Mouse (Mus musculus) intestine, embryonic 14.5 days (tissue): ENCODE measurements around the gene Usp44. TPM values are rescaled to one million over a fixed set of nuclear protein-coding genes. Genes with fewer than 3 reads are reported as not detected.

ENCODE experiments used
- ATAC-seq: fragments of 200-750 bp; cut with Nextera tagmentation; replicated peaks from 2 replicates; pipeline ENCODE4 v1.8.0; 2017; ENCODE audit warnings: low read depth, moderate number of reproducible peaks, moderate TSS enrichment, moderate library complexity; ENCODE audit not compliant: low FRiP score, low TSS enrichment
- DNase-seq: peaks from one replicate; pipeline ENCODE4 v3.0.0-alpha.2; 2018; ENCODE audit warnings: low spot score
- H3K27ac ChIP-seq: fragments of 300-500 bp; sonication (generic); 2 replicates; pipeline ENCODE4 v1.5.1; 2014; ENCODE audit warnings: low read depth, mild to moderate bottlenecking, control low read depth
- H3K27me3 ChIP-seq: fragments of 300-500 bp; sonication (generic); replicated peaks from 2 replicates; pipeline ENCODE4 v1.6.1; 2014; ENCODE audit warnings: low read length, control low read depth; ENCODE audit not compliant: control insufficient read depth, insufficient read depth
- H3K36me3 ChIP-seq: fragments of 300-500 bp; sonication (generic); 2 replicates; pipeline ENCODE4 v1.6.1; 2014; ENCODE audit warnings: low read length, control low read depth; ENCODE audit not compliant: control insufficient read depth, insufficient read depth
- H3K4me1 ChIP-seq: fragments of 300-500 bp; sonication (generic); replicated peaks from 2 replicates; pipeline ENCODE4 v1.6.1; 2014; ENCODE audit warnings: low read length, control low read depth, mixed read lengths; ENCODE audit not compliant: control insufficient read depth, insufficient read depth
- H3K4me2 ChIP-seq: fragments of 300-500 bp; sonication (generic); 2 replicates; pipeline ENCODE4 v1.6.1; 2014; ENCODE audit warnings: low read length
- H3K4me3 ChIP-seq: fragments of 300-500 bp; sonication (generic); 2 replicates; pipeline ENCODE4 v1.5.1; 2014; ENCODE audit warnings: low read depth, low read length, control low read depth, mixed read lengths
- H3K9ac ChIP-seq: fragments of 300-500 bp; sonication (generic); 2 replicates; pipeline ENCODE4 v1.6.1; 2014; ENCODE audit warnings: mild to moderate bottlenecking, low read length
- H3K9me3 ChIP-seq: fragments of 300-500 bp; sonication (generic); 2 replicates; pipeline ENCODE4 v1.6.1; 2016; ENCODE audit warnings: low read length, control low read depth; ENCODE audit not compliant: control insufficient read depth
- WGBS: fragments of 180-500 bp; shearing (Covaris S2); extraction: QIAGEN DNeasy Blood & Tissue Kit; methylation state at CpG from one replicate; pipeline ENCODE4 v1.1.7; 2014; 5-methylcytosine and 5-hydroxymethylcytosine counted together
- polyA plus RNA-seq: library from polyadenylated mRNA; unstranded; fragments of >200 nt; fragmentation: Nextera tagmentation; extraction: Ambion mirVana; gene quantifications from 2 replicates; pipeline ENCODE4 v1.2.1, GENCODE M21; 2014

Gene Usp44
- polyA plus RNA-seq, 1 experiment from 2014 or later: 0.38 TPM

DNA sequence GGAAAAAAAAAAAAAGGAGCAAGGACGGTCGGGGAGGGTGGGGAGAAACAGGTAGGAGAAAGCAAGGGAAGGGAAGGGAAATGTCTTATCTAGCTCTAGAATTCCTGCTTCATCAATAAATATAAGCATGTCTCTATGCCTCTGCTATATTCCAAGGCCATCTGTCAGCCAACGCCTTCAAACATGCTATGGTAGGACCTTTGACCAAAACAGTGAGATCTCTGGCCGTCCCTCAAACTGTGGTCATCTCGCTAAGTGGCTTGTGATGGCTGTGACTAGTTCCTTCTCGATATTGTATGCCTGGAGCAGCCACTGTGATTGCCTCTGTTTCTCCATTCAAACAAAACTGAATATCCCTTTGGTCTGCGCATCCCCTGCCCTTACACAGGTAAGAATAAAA is 19.3 kb upstream of the Usp44 start:
- H3K4me3 ChIP-seq: no peak overlapping the region
- ATAC-seq: no peak
- no peaks in the 10 kb centered on the region for H3K27me3 ChIP-seq
- H3K4me2 ChIP-seq: no peak overlapping the region
- no peaks in the 10 kb centered on the region for H3K36me3 ChIP-seq
- no peaks in the 10 kb centered on the region for H3K9me3 ChIP-seq
- H3K9ac ChIP-seq: no peak overlapping the region
- no peak overlapping the region for H3K27ac ChIP-seq
- 80% methylated on average over 7 of the region's 7 CpGs for WGBS
- no peaks in the 10 kb centered on the region for H3K4me1 ChIP-seq
- no peak for DNase-seq

DNA sequence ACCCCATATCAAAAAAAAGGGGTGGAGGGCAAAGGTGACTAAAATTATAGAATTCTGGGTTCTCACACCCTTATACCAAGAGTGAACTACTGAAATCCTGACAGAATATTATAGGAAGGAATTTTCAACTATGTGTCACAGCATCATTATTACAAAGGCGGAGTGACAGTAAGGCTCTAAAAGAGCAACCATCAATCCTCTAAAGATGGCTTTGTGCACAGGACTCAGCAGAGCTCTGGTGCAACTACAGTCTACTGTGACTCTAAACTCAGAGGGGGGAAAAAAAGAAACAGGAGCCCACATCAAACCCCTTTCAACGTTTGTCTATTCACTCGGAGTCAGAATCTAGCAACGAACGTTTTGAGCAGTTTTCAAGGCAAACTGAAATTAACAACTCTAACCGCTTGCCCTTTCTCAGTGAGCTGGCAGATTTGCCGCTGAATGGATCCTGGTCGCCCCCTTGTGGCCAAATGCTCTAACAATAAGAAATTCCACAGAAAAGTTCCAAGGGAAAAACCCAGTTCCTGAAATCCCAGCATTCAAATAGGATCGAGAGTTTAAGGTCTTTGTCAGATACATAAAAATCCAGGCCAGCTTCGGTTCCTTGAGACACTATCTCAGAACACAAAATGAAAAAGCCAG is 18.5 kb upstream of the Usp44 start:
- H3K4me1 ChIP-seq: no peaks in the 10 kb centered on the region
- peak overlapping the region; percentile 33; the same call in 1 of the 2 replicates for H3K4me2 ChIP-seq
- no peak overlapping the region for H3K9ac ChIP-seq
- no peaks in the 10 kb centered on the region for H3K9me3 ChIP-seq
- H3K27ac ChIP-seq: no peak overlapping the region
- no peak overlapping the region for H3K4me3 ChIP-seq
- no peaks in the 10 kb centered on the region for H3K36me3 ChIP-seq
- no peaks in the 10 kb centered on the region for H3K27me3 ChIP-seq
- ATAC-seq (no peak), DNase-seq (peak; percentile 94)
- WGBS: 19% methylated on average over 10 of the region's 10 CpGs

DNA sequence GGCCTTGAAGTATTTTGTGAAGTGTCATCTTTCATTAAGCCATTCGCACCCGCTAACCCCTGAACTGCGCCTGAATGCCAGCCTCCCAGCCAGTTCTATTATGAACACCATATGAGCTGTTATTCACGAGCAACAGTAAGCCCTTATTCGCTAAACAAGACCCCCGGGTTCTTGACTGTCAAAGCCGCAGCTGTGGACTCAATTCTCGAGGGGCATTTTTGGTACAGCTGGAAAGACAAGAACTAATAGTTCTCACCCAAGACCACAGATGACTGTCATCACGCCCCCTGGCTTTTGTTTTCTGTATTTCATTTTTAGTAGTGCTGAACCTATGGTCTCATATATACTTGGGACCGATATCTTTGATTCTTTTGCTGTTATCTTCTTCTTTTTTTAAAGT is 17.6 kb upstream of the Usp44 start:
- WGBS: 76% methylated on average over 10 of the region's 10 CpGs
- ATAC-seq: no peak
- Histone ChIP-seq H3K4me3 (no peak overlapping the region), H3K9ac (no peak overlapping the region), H3K36me3 (no peaks in the 10 kb centered on the region), H3K4me1 (no peaks in the 10 kb centered on the region), H3K27ac (no peak overlapping the region), H3K9me3 (no peaks in the 10 kb centered on the region), H3K4me2 (no peak overlapping the region), H3K27me3 (no peaks in the 10 kb centered on the region)
- no peak for DNase-seq

DNA sequence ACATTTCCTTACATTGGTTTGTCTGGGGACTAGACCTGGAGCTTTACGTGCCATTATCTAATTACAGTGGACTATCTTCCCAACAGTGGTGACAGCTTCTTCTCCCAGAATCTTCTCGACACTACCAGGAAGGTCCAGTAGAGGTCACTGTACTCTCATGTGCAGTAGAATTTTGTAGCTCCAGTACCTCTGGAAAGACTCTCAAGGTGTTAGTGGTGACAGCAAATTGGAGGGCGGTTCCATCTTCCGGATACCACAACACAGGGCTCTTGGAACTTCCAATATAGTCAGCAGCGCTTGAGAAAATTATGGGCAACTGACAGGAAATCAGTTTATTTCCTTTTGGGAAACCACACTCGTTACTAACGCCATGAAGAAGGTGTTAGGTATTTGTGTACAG is 12.7 kb upstream of the Usp44 start:
- Histone ChIP-seq H3K4me2 (no peak overlapping the region), H3K4me1 (no peaks in the 10 kb centered on the region; the same call in 1 of the 2 replicates), H3K4me3 (no peak overlapping the region), H3K36me3 (no peaks in the 10 kb centered on the region), H3K27ac (no peak overlapping the region), H3K9ac (no peak overlapping the region), H3K27me3 (0 out of 2 replicates have a peak, but pooled peaks cover 5% of the 10 kb centered on the region), H3K9me3 (no peaks in the 10 kb centered on the region)
- ATAC-seq (no peak), DNase-seq (peak; percentile 85)
- 29% methylated on average over 7 of the region's 7 CpGs for WGBS

DNA sequence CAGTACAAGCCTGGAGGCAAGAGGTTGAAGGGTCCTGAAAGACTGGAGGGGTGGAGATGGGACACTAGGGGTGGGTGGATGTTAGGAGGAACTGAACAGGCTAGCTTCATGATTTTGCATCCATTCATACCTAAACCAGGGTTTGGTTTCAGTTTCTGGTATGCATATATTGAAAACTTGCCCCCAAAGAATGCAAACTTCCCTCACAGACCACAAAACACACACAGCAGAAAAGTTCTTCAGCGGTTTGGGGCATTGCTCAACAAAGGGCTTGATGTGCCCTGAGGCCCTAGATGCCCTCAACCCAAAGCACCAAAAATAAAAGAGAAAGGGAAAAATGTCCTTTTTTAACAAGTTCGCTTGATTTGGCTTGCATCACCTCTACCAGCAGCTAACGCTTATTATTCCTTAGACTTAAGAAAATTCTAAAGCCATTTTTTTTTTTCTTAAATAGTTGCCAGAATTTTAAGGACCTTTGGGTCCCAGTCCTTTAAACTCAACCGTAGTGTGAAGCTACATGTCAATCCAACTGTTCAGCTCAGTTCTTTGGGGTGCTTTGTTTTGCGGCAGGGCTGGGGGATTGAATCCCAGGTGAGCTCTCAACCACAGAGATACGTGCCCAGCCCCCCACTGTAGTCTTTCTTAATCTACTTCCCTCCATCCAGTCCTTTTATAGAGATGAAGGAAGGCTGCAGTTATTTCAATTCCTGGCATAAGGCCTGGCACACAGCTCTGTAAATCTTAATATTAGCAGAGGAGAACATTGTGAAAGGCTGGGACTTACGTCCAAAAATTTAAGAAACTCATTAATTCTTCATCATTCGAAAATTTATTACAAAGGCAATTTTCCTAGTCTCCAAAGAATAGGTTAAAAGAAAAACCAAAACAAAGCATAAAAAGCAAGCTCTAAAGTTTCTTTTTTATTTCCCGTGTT is 1.2 kb upstream of the Usp44 start:
- Histone ChIP-seq H3K4me3 (no peak overlapping the region), H3K4me1 (peaks cover 4% of the 10 kb centered on the region; the same call in 1 of the 2 replicates), H3K36me3 (no peaks in the 10 kb centered on the region), H3K4me2 (no peak overlapping the region), H3K9ac (no peak overlapping the region), H3K27me3 (peaks cover 58% of the 10 kb centered on the region), H3K9me3 (no peaks in the 10 kb centered on the region), H3K27ac (no peak overlapping the region)
- no peak for DNase-seq
- WGBS: 46% methylated on average over 9 of the region's 9 CpGs
- ATAC-seq: no peak

DNA sequence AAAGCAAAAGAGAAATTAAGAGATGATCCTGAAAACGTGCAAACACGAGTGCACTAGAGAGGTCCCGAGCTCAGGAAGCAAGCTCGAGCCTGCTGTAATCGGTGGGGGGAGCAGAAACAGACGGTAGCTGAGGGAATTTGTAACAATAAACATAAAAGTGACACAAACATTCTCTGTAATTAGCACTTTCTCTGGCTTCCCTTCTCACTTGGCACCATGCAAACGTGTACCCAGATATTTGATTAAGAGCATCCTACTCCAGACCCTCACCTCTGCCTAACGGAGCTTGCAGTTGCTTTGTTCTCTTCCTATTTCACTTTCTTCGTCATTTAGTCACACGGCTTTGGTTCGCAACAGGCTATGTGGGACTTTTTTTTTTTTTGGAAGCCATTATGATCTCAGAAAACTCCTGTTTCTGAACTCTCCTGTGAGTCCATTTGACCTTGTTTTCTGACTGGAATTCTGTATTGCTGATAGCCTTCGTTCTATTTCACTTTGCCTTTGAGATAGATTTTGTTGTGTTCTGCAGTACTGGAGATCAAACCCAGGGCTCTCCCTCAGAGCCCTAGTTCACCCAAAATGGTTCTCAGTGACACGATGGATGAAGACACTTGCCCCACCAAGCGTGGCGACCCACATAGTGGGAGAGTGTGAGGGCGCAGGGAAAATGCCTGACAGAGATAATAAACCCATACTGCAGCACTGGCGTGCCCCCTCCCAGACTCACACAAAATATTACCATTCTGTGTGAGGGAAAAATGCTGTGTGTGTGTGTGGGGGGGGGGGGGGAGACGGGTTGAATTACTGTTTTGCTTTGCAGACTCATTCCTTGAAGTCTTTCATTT is 597 bp downstream of the Usp44 start:
- H3K36me3 ChIP-seq: no peaks in the 10 kb centered on the region
- peaks cover 4% of the 10 kb centered on the region; the same call in 1 of the 2 replicates for H3K4me1 ChIP-seq
- no peak overlapping the region for H3K9ac ChIP-seq
- 7% methylated on average over 18 of the region's 18 CpGs for WGBS
- ATAC-seq: no peak
- H3K27ac ChIP-seq: no peak overlapping the region
- no peak overlapping the region; the same call in 1 of the 2 replicates for H3K4me3 ChIP-seq
- no peaks in the 10 kb centered on the region for H3K9me3 ChIP-seq
- peak overlapping the region; percentile 14 for H3K4me2 ChIP-seq
- DNase-seq: no peak
- H3K27me3 ChIP-seq: peaks cover 65% of the 10 kb centered on the region

DNA sequence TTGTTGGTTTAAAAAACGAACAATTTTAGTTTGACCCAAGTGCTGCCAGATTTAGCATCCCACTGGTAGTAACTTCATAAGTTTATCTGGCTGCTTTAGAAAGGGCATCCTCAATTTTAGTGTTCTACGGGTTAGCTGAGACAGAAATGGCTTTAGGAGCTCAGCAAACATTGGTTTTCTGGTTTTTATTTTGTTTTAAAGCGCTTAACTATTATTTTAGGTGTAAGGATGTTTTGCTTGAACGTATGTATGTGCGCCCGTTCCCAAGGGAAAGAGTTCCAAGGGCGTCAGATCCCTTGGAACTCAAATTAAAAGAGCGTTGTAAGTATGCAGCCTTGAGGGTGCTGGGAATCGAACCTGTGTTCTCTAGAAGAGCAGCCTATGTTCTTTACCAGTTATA is 1.5 kb downstream of the Usp44 start:
- Histone ChIP-seq H3K4me2 (no peak overlapping the region), H3K36me3 (no peaks in the 10 kb centered on the region), H3K4me1 (peaks cover 4% of the 10 kb centered on the region; the same call in 1 of the 2 replicates), H3K27ac (no peak overlapping the region), H3K27me3 (peaks cover 68% of the 10 kb centered on the region), H3K4me3 (no peak overlapping the region), H3K9ac (no peak overlapping the region), H3K9me3 (no peaks in the 10 kb centered on the region)
- no peak for ATAC-seq
- no peak for DNase-seq
- WGBS: 32% methylated on average over 9 of the region's 9 CpGs

DNA sequence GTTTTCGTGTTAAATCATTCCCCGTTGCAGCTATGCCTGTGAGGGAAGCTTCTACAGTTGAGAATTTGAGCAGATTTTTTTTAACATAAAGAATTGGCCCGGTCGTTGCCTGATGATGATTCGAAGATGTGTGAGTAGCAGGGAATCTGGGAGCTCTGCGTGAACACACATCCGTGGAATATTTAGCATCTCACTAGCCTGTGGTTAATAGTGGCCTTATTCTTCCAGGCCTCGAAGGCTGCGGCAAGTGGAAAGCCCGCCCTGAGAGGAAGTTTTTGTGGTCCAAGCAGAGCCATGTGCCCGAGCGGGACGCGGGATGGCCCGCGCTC is 2.0 kb downstream of the Usp44 start:
- DNase-seq (no peak), ATAC-seq (no peak)
- Histone ChIP-seq H3K4me2 (peak overlapping the region; percentile 98), H3K27ac (no peak overlapping the region), H3K9me3 (no peaks in the 10 kb centered on the region), H3K4me1 (peaks cover 4% of the 10 kb centered on the region; the same call in 1 of the 2 replicates), H3K4me3 (peak overlapping the region; percentile 64), H3K9ac (peak overlapping the region; percentile 22; the same call in 1 of the 2 replicates), H3K36me3 (no peaks in the 10 kb centered on the region), H3K27me3 (peaks cover 69% of the 10 kb centered on the region)
- WGBS: 3% methylated on average over 16 of the region's 16 CpGs
